Mouse (Mus musculus): ENCODE results near the gene Ptgs1. TPM values are rescaled to one million over a fixed set of nuclear protein-coding genes. Genes with fewer than 3 reads are reported as not detected.

Gene Ptgs1
- polyA plus RNA-seq, 1 experiment: 21.6 TPM

GRCm38 (mm10) chr2:36198882-36199262, 31.4 kb upstream of the Ptgs1 start:
- no peak overlapping the region for H3K27ac ChIP-seq (ENCODE audit: insufficient read depth, low read depth, low read length)
- TF ChIP-seq CTCF (IDR thresholded peaks at IDR 0.05; ENCODE audit: low read depth, low read length) (no peak), POLR2A (IDR thresholded peaks at IDR 0.05; ENCODE audit: borderline replicate concordance, low read depth, low read length) (no peak)
- no peaks in the 10 kb centered on the region for H3K4me1 ChIP-seq (ENCODE audit: control insufficient read depth, insufficient read depth, low read length)
- no peak overlapping the region for H3K4me3 ChIP-seq (ENCODE audit: insufficient read depth, low read length)

DNA sequence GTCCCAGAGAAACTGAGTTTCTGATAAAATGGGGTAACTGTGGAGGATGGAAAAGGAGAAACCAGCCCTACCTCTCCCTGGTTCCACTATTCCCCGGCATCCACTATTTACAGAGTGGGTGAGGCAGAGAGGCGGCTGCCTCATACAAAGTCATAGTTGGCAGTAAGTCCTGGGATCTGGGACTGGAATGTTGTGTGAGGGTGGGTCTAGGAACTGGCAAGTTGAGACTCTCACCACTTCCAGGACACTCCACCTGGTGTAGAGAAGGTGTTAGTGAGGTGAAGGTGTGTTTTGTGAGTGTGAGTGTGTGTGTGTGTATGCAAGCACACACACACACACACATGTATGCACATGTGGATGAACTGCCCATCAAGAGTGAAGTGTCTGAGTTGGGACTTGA, 29.4 kb upstream of the Ptgs1 start:
- H3K4me3 ChIP-seq (ENCODE audit: insufficient read depth, low read length): no peak overlapping the region
- no peak overlapping the region for H3K27ac ChIP-seq (ENCODE audit: insufficient read depth, low read depth, low read length)
- H3K4me1 ChIP-seq (ENCODE audit: control insufficient read depth, insufficient read depth, low read length): no peaks in the 10 kb centered on the region
- TF ChIP-seq POLR2A (IDR thresholded peaks at IDR 0.05; ENCODE audit: borderline replicate concordance, low read depth, low read length): no peak
- no peak for TF ChIP-seq CTCF (IDR thresholded peaks at IDR 0.05; ENCODE audit: low read depth, low read length)

GRCm38 (mm10) chr2:36201756-36202610, 28.2 kb upstream of the Ptgs1 start:
- H3K4me1 ChIP-seq (ENCODE audit: control insufficient read depth, insufficient read depth, low read length): no peaks in the 10 kb centered on the region
- H3K27ac ChIP-seq (ENCODE audit: insufficient read depth, low read depth, low read length): no peak overlapping the region
- H3K4me3 ChIP-seq (ENCODE audit: insufficient read depth, low read length): no peak overlapping the region
- TF ChIP-seq POLR2A (IDR thresholded peaks at IDR 0.05; ENCODE audit: borderline replicate concordance, low read depth, low read length): no peak
- TF ChIP-seq CTCF (IDR thresholded peaks at IDR 0.05; ENCODE audit: low read depth, low read length): no peak

GRCm38 (mm10) chr2:36202611-36202880, 27.7 kb upstream of the Ptgs1 start:
- TF ChIP-seq POLR2A (IDR thresholded peaks at IDR 0.05; ENCODE audit: borderline replicate concordance, low read depth, low read length): no peak
- no peak for TF ChIP-seq CTCF (IDR thresholded peaks at IDR 0.05; ENCODE audit: low read depth, low read length)
- H3K27ac ChIP-seq (ENCODE audit: insufficient read depth, low read depth, low read length): no peak overlapping the region
- no peak overlapping the region for H3K4me3 ChIP-seq (ENCODE audit: insufficient read depth, low read length)
- no peaks in the 10 kb centered on the region for H3K4me1 ChIP-seq (ENCODE audit: control insufficient read depth, insufficient read depth, low read length)

DNA sequence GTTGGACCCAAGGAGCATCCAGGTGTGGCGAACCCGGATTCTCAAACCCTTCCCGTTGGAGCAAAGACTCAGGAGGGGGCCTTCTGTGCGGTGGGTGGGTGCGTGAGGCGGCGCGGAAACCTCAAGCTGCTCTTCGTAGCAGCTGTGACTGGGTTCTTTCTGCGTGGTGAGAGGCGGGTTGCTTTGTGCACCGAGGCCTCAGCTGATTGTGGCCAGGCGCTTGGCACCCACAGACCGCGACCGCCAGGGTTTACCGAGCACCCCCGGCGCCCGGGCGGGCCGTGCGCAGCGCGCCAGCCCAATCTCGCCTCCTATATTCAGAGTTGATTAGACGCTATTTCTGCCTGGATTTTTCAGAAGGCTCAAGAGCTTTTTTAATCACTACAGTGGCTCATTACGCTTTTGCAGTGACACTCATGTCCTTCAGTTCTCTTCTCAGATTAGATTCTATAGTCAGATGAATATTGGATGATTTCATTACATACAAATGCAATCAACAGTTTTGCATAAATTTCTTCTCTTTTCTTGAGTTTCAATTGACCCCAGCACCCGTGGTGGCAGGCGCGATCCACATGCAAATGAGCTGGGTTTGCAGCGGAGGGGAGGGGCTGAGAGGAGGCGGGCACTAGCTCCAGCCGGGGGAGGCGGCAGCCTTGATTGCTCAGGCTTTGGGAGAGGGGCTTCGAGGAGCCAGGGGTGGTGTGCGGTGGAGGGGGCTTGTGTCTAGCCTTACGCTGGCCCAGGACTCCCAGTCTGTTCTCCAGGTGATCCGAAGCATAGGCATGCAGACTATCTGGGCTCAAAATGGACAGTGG, 27.0 kb upstream of the Ptgs1 start:
- Histone ChIP-seq H3K27ac (ENCODE audit: insufficient read depth, low read depth, low read length) (no peak overlapping the region), H3K4me3 (ENCODE audit: insufficient read depth, low read length) (peak overlapping the region; percentile 12; the same call in 1 of the 2 replicates), H3K4me1 (ENCODE audit: control insufficient read depth, insufficient read depth, low read length) (no peaks in the 10 kb centered on the region)
- TF ChIP-seq POLR2A (IDR thresholded peaks at IDR 0.05; ENCODE audit: borderline replicate concordance, low read depth, low read length) (no peak), CTCF (IDR thresholded peaks at IDR 0.05; ENCODE audit: low read depth, low read length) (no peak)

- no peak for TF ChIP-seq CTCF (IDR thresholded peaks at IDR 0.05; ENCODE audit: low read depth, low read length)
- Histone ChIP-seq H3K27ac (ENCODE audit: insufficient read depth, low read depth, low read length) (no peak overlapping the region), H3K4me3 (ENCODE audit: insufficient read depth, low read length) (no peak overlapping the region), H3K4me1 (ENCODE audit: control insufficient read depth, insufficient read depth, low read length) (no peaks in the 10 kb centered on the region)
Measured at GRCm38 (mm10) chr2:36204595-36204994, 25.6 kb upstream of the Ptgs1 start.

DNA sequence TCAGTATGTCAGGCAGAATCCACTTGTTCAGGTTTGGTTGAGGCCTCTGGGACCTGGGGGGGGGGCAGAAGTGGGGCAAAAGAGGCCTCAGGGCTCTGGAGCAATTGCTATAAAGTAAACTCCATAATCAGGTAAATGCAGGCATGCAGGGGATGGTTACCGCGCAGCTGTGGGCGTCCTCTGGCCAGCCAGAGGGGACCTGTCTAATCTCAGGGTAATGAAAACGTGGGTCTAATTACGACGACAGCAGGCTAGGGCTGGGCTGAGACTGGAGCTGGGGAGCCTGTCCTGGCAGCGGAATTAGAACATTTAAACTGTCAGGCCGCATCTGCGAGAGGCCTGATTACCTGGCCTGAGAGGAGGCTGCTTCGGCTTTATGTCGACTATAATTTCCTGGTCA, 23.2 kb upstream of the Ptgs1 start:
- TF ChIP-seq CTCF (IDR thresholded peaks at IDR 0.05; ENCODE audit: low read depth, low read length) (no peak), POLR2A (IDR thresholded peaks at IDR 0.05; ENCODE audit: borderline replicate concordance, low read depth, low read length) (no peak)
- no peak overlapping the region for H3K4me3 ChIP-seq (ENCODE audit: insufficient read depth, low read length)
- no peak overlapping the region for H3K27ac ChIP-seq (ENCODE audit: insufficient read depth, low read depth, low read length)
- H3K4me1 ChIP-seq (ENCODE audit: control insufficient read depth, insufficient read depth, low read length): no peaks in the 10 kb centered on the region

DNA sequence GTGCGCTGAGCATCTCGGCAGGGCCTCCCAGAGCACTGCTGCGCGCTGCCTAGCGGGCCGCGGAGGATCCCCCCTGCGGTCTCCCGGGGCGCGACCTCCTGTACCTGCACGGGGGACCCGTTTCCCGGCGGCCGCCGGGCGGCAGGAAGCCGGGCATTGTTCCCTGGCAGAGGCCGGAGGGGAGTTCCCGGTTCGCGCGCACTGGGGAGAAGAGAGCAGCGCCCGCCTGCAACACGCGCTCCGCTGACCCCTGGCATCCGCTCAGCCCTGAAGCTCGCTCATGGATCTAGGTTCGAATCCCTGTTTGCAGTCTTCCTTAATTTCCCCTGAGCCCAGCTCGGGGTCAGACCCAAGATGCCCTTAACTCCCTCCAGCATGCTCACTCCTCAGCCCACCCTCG, 19.4 kb upstream of the Ptgs1 start:
- peaks cover under 1% of the 10 kb centered on the region; the same call in 1 of the 2 replicates for H3K4me1 ChIP-seq (ENCODE audit: control insufficient read depth, insufficient read depth, low read length)
- no peak overlapping the region for H3K27ac ChIP-seq (ENCODE audit: insufficient read depth, low read depth, low read length)
- no peak for TF ChIP-seq CTCF (IDR thresholded peaks at IDR 0.05; ENCODE audit: low read depth, low read length)
- H3K4me3 ChIP-seq (ENCODE audit: insufficient read depth, low read length): no peak overlapping the region

GRCm38 (mm10) chr2:36211785-36212184, 18.4 kb upstream of the Ptgs1 start:
- H3K4me3 ChIP-seq (ENCODE audit: insufficient read depth, low read length): no peak overlapping the region

DNA sequence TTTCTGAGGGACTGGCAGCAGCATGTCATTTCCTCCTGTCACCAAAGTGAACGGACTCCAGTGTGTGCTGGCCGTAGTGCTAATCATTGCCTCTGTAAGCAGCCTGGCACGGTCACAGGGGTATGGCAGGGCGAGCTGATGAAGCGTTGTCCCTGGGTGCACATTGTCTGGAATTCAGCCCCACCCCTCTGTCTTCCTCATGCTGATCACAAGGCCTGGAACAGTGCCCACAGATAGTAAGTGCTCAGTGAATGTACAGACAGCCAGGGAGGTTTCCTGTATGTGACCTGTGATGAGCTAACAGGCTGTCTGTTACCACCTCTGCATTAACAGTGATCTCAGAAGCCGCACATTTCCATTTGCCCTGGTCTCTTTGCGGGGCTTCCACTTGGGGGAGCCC, 17.1 kb upstream of the Ptgs1 start:
- Histone ChIP-seq H3K27ac (ENCODE audit: insufficient read depth, low read depth, low read length) (no peak overlapping the region), H3K4me3 (ENCODE audit: insufficient read depth, low read length) (no peak overlapping the region), H3K4me1 (ENCODE audit: control insufficient read depth, insufficient read depth, low read length) (peaks cover 18% of the 10 kb centered on the region)
- TF ChIP-seq CTCF (IDR thresholded peaks at IDR 0.05; ENCODE audit: low read depth, low read length) (no peak), POLR2A (IDR thresholded peaks at IDR 0.05; ENCODE audit: borderline replicate concordance, low read depth, low read length) (no peak)

More at GRCm38 (mm10) chr2:36211785-36212184, 18.4 kb upstream of the Ptgs1 start:
- Histone ChIP-seq H3K27ac (ENCODE audit: insufficient read depth, low read depth, low read length) (no peak overlapping the region), H3K4me1 (ENCODE audit: control insufficient read depth, insufficient read depth, low read length) (peaks cover 8% of the 10 kb centered on the region)
- TF ChIP-seq CTCF (IDR thresholded peaks at IDR 0.05; ENCODE audit: low read depth, low read length): no peak
- TF ChIP-seq POLR2A (IDR thresholded peaks at IDR 0.05; ENCODE audit: borderline replicate concordance, low read depth, low read length): no peak

All from bone marrow macrophage, adult 2 months (primary cell).